Mouse (Mus musculus) stomach, adult 2 months (tissue): ENCODE measurements around the gene Olfr704. TPM values are rescaled to one million over a fixed set of nuclear protein-coding genes. Genes with fewer than 3 reads are reported as not detected.

Experiments used
- polyA plus RNA-seq: library from polyadenylated mRNA; depleted of rRNA; stranded (reverse); fragments of >200 nt; gene quantifications from 2 replicates; pipeline ENCODE4 v1.2.3, GENCODE M21; 2012; rRNA removed

Olfr704 gene
- polyA plus RNA-seq = not detected in 2 replicates

DNA sequence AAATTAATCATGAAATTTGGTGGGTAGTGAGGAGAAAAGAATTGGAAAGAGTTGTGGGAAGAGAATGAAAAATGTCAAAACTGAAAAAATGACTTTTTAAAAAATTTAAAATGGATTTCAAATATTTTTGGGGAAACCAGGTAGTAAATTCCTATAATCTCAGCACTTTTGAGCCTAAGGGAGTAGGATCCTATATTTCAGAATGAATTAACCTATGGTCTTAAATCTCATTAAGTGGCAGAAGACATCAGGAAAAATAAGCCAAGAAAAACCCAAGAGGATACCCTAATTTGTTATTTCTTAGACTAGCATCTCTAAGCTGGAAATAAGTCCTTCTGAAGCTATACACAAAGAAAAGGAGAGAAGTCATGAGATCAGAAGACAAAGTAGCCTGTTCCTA lies at the start of gene Olfr704:
Gene Olfr704, plus strand, starts transcription at position 301 of the 400 bp plus-strand sequence.

DNA sequence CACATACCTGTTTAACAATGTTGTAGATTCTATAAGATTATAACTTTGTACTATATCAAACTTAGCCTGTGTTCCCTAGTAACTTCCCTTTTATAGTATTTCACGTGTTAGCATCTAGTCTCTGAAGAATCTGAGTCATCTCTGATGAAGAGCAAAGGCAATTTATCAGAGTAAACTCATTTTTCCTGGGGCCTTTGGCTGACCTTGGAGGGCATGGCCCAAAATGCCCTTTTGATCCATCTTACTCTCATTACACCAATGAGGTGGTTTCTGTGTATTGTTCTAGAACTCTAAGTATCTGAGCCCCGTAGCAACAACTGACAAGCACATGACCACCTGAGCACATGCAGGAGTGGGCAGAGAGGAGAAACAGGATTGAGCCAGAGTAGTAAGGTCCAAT lies 49.2 kb upstream of the Olfr704 start, which contains the start of gene Olfr701:
Gene Olfr701, plus strand, starts transcription at position 301 of the 400 bp plus-strand sequence.

GRCm38 (mm10) chr7:106833793-106834192 lies 29.2 kb upstream of the Olfr704 start, which contains the start of gene Olfr702:
Olfr702 (minus strand) TSS chr7:106833893.

DNA sequence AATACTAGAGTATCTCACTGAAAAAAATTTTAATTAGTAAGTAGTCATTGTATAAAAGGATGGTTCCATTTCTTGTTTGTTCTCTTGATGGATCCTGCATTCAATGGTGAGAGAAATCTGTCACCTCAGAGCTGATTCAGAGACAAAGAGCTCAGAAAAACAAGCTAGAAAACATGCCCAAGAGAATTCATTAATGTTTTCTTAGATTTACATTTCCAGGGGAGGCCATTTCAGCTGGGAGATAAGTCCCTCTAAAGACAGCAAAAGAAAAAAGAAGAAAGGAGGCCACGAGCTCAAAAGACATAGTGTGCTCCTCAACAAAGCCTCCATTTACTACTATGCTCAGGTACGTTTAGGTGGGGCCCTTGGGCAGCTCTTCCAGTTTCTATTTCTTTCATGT lies 19.9 kb upstream of the Olfr704 start, which contains the start of gene Olfr703:
Gene Olfr703, plus strand, starts transcription at position 301 of the 400 bp plus-strand sequence.

DNA sequence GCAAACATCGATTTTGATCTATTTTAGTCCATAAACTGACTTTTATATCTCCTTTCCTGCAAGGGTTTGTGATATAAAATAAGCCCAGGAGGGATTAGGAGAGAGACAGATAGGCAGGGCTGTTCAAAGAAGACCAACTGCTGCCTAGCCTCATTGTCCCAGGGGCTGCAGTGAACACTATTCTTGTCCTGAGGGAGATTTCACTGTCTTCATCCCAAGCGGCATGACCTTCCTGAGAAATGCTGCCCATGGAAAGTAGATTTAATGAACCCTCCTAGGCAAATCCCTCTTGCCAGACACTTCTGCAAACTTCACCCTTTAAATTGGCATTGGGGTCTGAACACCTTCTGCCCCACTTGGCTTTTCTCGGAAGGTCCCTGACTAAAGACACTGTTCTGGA lies 13.8 kb downstream of the Olfr704 start, which contains the start of gene Olfr705:
Gene Olfr705, minus strand, starts transcription at position 101 of the 400 bp plus-strand sequence.

GRCm38 (mm10) chr7:106888062-106888461 lies 25.1 kb downstream of the Olfr704 start, which contains the start of gene Olfr706:
Olfr706 (minus strand) TSS chr7:106888162.

DNA sequence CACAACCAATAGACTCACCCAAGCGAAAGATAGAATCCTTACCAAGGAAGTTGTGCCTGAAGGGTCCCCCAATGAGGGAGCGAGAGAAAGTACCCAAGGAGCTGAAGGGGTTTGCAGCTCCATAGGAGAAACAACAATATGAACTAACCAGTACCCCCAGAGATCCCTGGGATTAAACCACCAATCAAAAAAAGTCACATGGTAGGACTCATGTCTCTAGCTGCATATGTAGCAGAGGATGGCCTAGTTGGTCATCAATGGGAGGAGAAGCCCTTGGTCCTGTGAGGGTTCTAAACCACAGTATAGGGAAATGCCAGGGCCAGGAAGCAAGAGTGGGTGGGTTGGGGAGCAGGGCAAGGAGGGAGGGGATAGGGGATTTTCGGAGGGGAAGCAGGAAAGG lies 38.2 kb downstream of the Olfr704 start, which contains the start of gene Olfr707:
Gene Olfr707, minus strand, starts transcription at position 101 of the 400 bp plus-strand sequence.

GRCm38 (mm10) chr7:106907676-106908075 lies 44.7 kb downstream of the Olfr704 start, which contains the start of gene Olfr1532-ps1:
Olfr1532-ps1 (plus strand) TSS chr7:106908001.

Other genes with a start within 250 kb of the Olfr704 start
- gene Olfr693, start 182.6 kb upstream of the Olfr704 start, polyA plus RNA-seq = not detected in 2 replicates
- not detected in 2 replicates for gene Olfr694, start 171.4 kb upstream of the Olfr704 start, polyA plus RNA-seq
- gene Olfr695, start 146.8 kb upstream of the Olfr704 start, polyA plus RNA-seq = not detected in 2 replicates
- gene Olfr697, start 120.7 kb upstream of the Olfr704 start, polyA plus RNA-seq = not detected in 2 replicates
- gene Olfr698, start 107.8 kb upstream of the Olfr704 start, polyA plus RNA-seq = not detected in 2 replicates
- gene Olfr699, start 70.0 kb upstream of the Olfr704 start, polyA plus RNA-seq = not detected in 2 replicates
- gene Olfr700, start 54.4 kb upstream of the Olfr704 start, polyA plus RNA-seq = not detected in 2 replicates
- gene Olfr701, start 49.1 kb upstream of the Olfr704 start, polyA plus RNA-seq = not detected in 2 replicates
- gene Olfr702, start 29.3 kb upstream of the Olfr704 start, polyA plus RNA-seq = not detected in 2 replicates
- not detected in 2 replicates for gene Olfr703, start 19.8 kb upstream of the Olfr704 start, polyA plus RNA-seq
- not detected in 2 replicates for gene Olfr705, start 13.7 kb downstream of the Olfr704 start, polyA plus RNA-seq
- gene Olfr706, start 25.0 kb downstream of the Olfr704 start, polyA plus RNA-seq = not detected in 2 replicates
- not detected in 2 replicates for gene Olfr707, start 38.1 kb downstream of the Olfr704 start, polyA plus RNA-seq
- not detected in 2 replicates for gene Olfr1532-ps1, start 44.8 kb downstream of the Olfr704 start, polyA plus RNA-seq
- not detected in 2 replicates for gene Olfr709-ps1, start 69.0 kb downstream of the Olfr704 start, polyA plus RNA-seq
- gene Olfr710, start 85.1 kb downstream of the Olfr704 start, polyA plus RNA-seq = not detected in 2 replicates
- gene Olfr6, start 100.8 kb downstream of the Olfr704 start, polyA plus RNA-seq = not detected in 2 replicates
- gene Olfr711, start 112.3 kb downstream of the Olfr704 start, polyA plus RNA-seq = not detected in 2 replicates
- gene Olfr2, start 142.9 kb downstream of the Olfr704 start, polyA plus RNA-seq = not detected in 2 replicates
- gene Olfr713, start 168.0 kb downstream of the Olfr704 start, polyA plus RNA-seq = not detected in 2 replicates
- gene Olfr714, start 207.8 kb downstream of the Olfr704 start, polyA plus RNA-seq = not detected in 2 replicates
- gene Olfr17, start 230.0 kb downstream of the Olfr704 start, polyA plus RNA-seq = not detected in 2 replicates
- gene Olfr715b, start 247.2 kb downstream of the Olfr704 start, polyA plus RNA-seq = not detected in 2 replicates